Mouse (Mus musculus): ENCODE data around the gene Rdh1. TPM values are rescaled to one million over a fixed set of nuclear protein-coding genes. Genes with fewer than 3 reads are reported as not detected.

Gene Rdh1
- polyA plus RNA-seq, 1 experiment from 2014 or later, result 0.64 TPM

DNA sequence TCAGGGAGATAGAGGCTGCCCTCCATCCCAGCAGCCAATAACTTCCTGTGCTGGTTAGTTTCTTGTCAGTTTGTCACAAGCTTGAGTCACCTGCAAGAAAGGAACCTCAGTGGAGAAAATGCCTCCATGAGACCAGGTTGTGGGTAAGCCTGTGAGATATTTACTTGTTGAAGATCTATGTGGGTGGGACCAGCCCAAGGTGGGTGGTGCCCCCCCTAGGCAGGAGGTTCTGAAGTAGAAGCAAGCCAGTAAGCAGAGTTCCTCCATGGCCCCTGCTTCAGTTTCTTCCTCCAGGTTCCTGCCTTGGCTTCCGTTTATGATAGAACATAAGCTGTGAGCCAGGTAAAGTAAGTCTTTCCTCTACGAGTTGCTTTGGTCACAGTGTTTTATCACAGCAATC lies 23.3 kb upstream of the Rdh1 start:
- H3K27ac ChIP-seq, result no peak overlapping the region

DNA sequence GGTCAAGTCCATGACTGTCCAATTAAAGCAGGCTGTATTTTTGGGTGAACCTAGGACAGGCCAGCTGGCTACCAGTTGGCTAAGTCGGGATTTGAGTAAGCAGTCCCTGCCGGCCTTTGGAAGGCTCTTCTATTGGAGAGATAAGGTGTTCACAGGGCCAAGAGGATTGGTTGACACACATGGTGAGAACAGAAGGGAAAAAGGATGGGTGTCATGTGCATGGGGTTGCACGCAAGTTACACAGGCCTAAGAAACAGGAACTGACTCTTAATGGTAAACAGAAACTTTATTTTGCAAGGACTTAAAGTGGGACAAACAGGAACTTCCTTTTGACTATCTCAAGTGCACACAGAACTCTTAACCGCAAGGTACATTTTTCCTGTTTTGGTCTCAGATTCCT lies 22.6 kb upstream of the Rdh1 start:
- Histone ChIP-seq H3K27me3 (no peaks in the 10 kb centered on the region), H3K9me3 (no peaks in the 10 kb centered on the region), H3K4me1 (peaks cover 22% of the 10 kb centered on the region), H3K4me2 (no peak overlapping the region), H3K27ac (no peak overlapping the region), H3K4me3 (no peak overlapping the region), H3K36me3 (peaks cover 8% of the 10 kb centered on the region), H3K9ac (no peak overlapping the region)
- ATAC-seq (ENCODE audit: insufficient number of reproducible peaks, low FRiP score, low TSS enrichment, low read depth), result no peak
- 66% methylated on average over 4 of the region's 4 CpGs for WGBS

More for the DNA sequence above, 23.3 kb upstream of the Rdh1 start:
- peaks cover 1% of the 10 kb centered on the region; the same call in 1 of the 2 replicates for H3K36me3 ChIP-seq
- WGBS, result 68% methylated on average over 2 of the region's 2 CpGs
- H3K4me1 ChIP-seq, result peaks cover 22% of the 10 kb centered on the region
- H3K9ac ChIP-seq, result no peak overlapping the region
- no peaks in the 10 kb centered on the region for H3K27me3 ChIP-seq
- H3K4me3 ChIP-seq, result no peak overlapping the region
- ATAC-seq (ENCODE audit: insufficient number of reproducible peaks, low FRiP score, low TSS enrichment, low read depth), result no peak
- no peaks in the 10 kb centered on the region for H3K9me3 ChIP-seq
- H3K4me2 ChIP-seq, result no peak overlapping the region

- Histone ChIP-seq H3K27ac (no peak overlapping the region), H3K4me2 (no peak overlapping the region), H3K9me3 (no peaks in the 10 kb centered on the region), H3K4me3 (no peak overlapping the region), H3K27me3 (no peaks in the 10 kb centered on the region), H3K4me1 (peaks cover 22% of the 10 kb centered on the region), H3K9ac (no peak overlapping the region), H3K36me3 (peaks cover 14% of the 10 kb centered on the region)
- 22% methylated on average over 2 of the region's 2 CpGs for WGBS
- ATAC-seq (ENCODE audit: insufficient number of reproducible peaks, low FRiP score, low TSS enrichment, low read depth), result no peak
These were observed 22.0 kb upstream of the Rdh1 start for GRCm38 (mm10) chr10:127737552-127737951.

DNA sequence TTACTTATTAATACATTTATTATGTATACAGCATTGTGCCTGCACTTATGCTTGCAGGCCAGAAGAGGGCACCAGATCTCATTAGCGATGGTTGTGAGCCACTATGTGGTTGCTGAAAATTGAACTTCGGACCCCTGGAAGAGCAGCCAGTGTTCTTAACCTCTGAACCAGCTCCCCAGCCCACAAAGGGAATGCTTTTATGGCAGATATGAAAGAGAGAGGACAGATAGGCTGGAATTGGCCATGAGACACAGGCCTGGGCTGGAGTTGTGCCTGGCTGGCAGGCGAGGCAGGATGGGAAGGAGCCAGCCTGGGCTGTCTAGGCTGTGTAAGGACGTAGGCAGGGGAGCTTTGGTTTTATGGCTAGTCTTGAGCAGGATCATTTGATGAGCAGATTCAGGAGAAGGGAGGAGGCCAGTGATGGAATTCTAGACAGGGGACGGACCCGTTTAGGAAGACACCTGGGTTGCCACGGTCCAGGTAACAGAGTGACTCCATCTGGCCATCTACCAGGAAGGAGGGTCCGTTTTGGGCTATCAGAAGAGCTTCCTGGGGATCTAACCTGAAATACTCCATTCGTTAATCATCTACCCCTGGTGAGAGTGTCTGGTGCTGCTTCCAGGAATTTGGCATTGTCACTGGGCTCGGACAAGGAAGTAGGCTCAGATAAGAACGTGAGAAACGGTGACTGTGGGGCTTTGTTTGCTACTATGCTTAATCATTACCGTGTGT lies 21.2 kb upstream of the Rdh1 start:
- ATAC-seq (ENCODE audit: insufficient number of reproducible peaks, low FRiP score, low TSS enrichment, low read depth), result no peak
- 41% methylated on average over 13 of the region's 13 CpGs for WGBS
- H3K4me1 ChIP-seq, result peaks cover 22% of the 10 kb centered on the region
- H3K9me3 ChIP-seq, result no peaks in the 10 kb centered on the region
- no peaks in the 10 kb centered on the region for H3K27me3 ChIP-seq
- H3K36me3 ChIP-seq, result peaks cover 22% of the 10 kb centered on the region
- H3K9ac ChIP-seq, result no peak overlapping the region
- peak overlapping the region; percentile 98; the same call in 1 of the 2 replicates for H3K4me3 ChIP-seq
- no peak overlapping the region for H3K27ac ChIP-seq
- no peak overlapping the region; the same call in 1 of the 2 replicates for H3K4me2 ChIP-seq

GRCm38 (mm10) chr10:127739083-127739660 lies 20.3 kb upstream of the Rdh1 start, which contains the start of gene Zbtb39:
Gene Zbtb39, plus strand, starts transcription at chr10:127739538.
- H3K27me3 ChIP-seq, result no peaks in the 10 kb centered on the region
- peaks cover 22% of the 10 kb centered on the region for H3K4me1 ChIP-seq
- peak within 1 kb of the TSS; percentile 92 for H3K9ac ChIP-seq
- under 1% methylated on average over 47 of the region's 61 CpGs for WGBS
- ATAC-seq (ENCODE audit: insufficient number of reproducible peaks, low FRiP score, low TSS enrichment, low read depth), result peak; percentile 74
- H3K27ac ChIP-seq, result peak within 1 kb of the TSS; percentile 85
- peaks cover 30% of the 10 kb centered on the region for H3K36me3 ChIP-seq
- H3K4me2 ChIP-seq, result peak within 1 kb of the TSS; percentile 68
- H3K4me3 ChIP-seq, result peak within 1 kb of the TSS; percentile 98
- H3K9me3 ChIP-seq, result no peaks in the 10 kb centered on the region

GRCm38 (mm10) chr10:127739661-127740161 lies 19.8 kb upstream of the Rdh1 start:
- H3K9me3 ChIP-seq, result no peaks in the 10 kb centered on the region
- no peak for ATAC-seq (ENCODE audit: insufficient number of reproducible peaks, low FRiP score, low TSS enrichment, low read depth)
- H3K27ac ChIP-seq, result peak overlapping the region; percentile 85
- H3K9ac ChIP-seq, result peak overlapping the region; percentile 92
- peaks cover 36% of the 10 kb centered on the region for H3K36me3 ChIP-seq
- H3K4me2 ChIP-seq, result peak overlapping the region; percentile 68
- H3K27me3 ChIP-seq, result no peaks in the 10 kb centered on the region
- peaks cover 22% of the 10 kb centered on the region for H3K4me1 ChIP-seq
- under 1% methylated on average over 55 of the region's 55 CpGs for WGBS
- peak overlapping the region; percentile 98 for H3K4me3 ChIP-seq

- H3K9ac ChIP-seq, result no peak overlapping the region
- H3K36me3 ChIP-seq, result peaks cover 66% of the 10 kb centered on the region
- no peaks in the 10 kb centered on the region for H3K9me3 ChIP-seq
- ATAC-seq (ENCODE audit: insufficient number of reproducible peaks, low FRiP score, low TSS enrichment, low read depth), result no peak
- H3K4me2 ChIP-seq, result no peak overlapping the region
- H3K27ac ChIP-seq, result no peak overlapping the region
- WGBS, result 60% methylated on average over 5 of the region's 5 CpGs
- peaks cover 19% of the 10 kb centered on the region for H3K4me1 ChIP-seq
- no peak overlapping the region for H3K4me3 ChIP-seq
- no peaks in the 10 kb centered on the region for H3K27me3 ChIP-seq
These were observed 14.9 kb upstream of the Rdh1 start for GRCm38 (mm10) chr10:127744661-127745060.

DNA sequence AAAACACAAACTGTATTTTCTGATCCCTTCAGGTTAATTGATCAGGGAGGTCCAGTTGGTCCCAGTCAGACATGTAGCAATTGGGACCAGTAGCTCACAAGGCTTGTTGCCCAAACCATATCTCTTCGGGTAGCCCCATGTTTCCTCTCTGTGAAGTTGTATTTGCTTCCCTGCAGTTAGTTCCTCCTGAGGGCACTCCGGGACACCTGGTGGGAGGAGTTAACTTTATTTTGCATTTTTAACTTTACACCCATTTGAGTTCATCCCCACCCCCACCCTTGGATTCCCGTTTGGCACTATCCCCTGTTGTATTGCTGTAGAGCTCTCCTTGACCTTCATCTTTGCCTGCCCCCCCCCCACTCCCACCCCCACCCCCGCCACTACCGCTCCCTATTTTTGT lies 13.6 kb upstream of the Rdh1 start:
- H3K36me3 ChIP-seq, result peaks cover 66% of the 10 kb centered on the region
- H3K9ac ChIP-seq, result no peak overlapping the region
- no peak overlapping the region for H3K4me2 ChIP-seq
- ATAC-seq (ENCODE audit: insufficient number of reproducible peaks, low FRiP score, low TSS enrichment, low read depth), result no peak
- no peaks in the 10 kb centered on the region for H3K27me3 ChIP-seq
- 70% methylated on average over 5 of the region's 5 CpGs for WGBS
- no peaks in the 10 kb centered on the region for H3K9me3 ChIP-seq
- H3K4me1 ChIP-seq, result peaks cover 9% of the 10 kb centered on the region
- no peak overlapping the region for H3K27ac ChIP-seq
- H3K4me3 ChIP-seq, result no peak overlapping the region

- Histone ChIP-seq H3K9ac (no peak overlapping the region), H3K4me2 (no peak overlapping the region), H3K4me1 (peaks cover 7% of the 10 kb centered on the region; the same call in 1 of the 2 replicates), H3K4me3 (no peak overlapping the region), H3K36me3 (peaks cover 55% of the 10 kb centered on the region), H3K9me3 (no peaks in the 10 kb centered on the region), H3K27me3 (no peaks in the 10 kb centered on the region), H3K27ac (no peak overlapping the region)
- WGBS, result 82% methylated on average over 8 of the region's 8 CpGs
- ATAC-seq (ENCODE audit: insufficient number of reproducible peaks, low FRiP score, low TSS enrichment, low read depth), result no peak
These were observed 12.3 kb upstream of the Rdh1 start for GRCm38 (mm10) chr10:127747254-127747653.

GRCm38 (mm10) chr10:127748847-127749612 lies 10.5 kb upstream of the Rdh1 start:
- H3K9ac ChIP-seq, result no peak overlapping the region
- peaks cover 7% of the 10 kb centered on the region; the same call in 1 of the 2 replicates for H3K4me1 ChIP-seq
- ATAC-seq (ENCODE audit: insufficient number of reproducible peaks, low FRiP score, low TSS enrichment, low read depth), result no peak
- H3K36me3 ChIP-seq, result peaks cover 37% of the 10 kb centered on the region
- no peak overlapping the region for H3K4me2 ChIP-seq
- H3K27me3 ChIP-seq, result no peaks in the 10 kb centered on the region
- H3K27ac ChIP-seq, result no peak overlapping the region
- 10% methylated on average over 7 of the region's 8 CpGs for WGBS
- H3K9me3 ChIP-seq, result no peaks in the 10 kb centered on the region
- no peak overlapping the region for H3K4me3 ChIP-seq

DNA sequence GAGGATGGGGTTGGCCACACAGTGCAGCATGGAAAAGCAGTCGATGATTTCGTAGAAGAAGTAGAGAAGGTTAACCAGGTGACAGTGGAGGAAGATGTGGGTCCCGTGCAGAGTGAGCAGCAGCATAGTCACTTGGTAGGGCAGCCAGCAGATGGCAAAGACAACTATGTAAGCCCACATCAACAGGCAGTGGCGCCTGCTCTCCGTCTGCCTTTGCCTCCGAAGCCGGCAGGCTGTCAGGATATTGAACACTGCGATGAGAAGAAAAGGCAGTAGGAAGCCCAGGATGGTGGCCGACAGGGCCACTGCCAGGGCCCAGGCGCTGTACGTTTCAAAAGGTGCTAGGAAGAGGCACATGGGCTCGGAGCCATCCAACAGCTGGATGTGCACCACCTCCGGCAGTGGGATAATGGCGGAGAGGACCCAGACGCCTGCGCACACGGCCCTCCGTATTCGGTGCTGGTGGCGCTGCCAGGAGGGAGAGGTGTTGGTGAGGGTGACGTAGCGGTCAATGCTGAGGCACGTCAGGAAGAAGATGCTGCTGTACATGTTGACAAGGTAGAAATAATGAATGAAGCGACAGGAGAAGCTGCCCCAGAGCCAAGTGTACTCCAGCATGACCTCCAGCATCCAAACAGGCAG lies 9.3 kb upstream of the Rdh1 start:
- no peak for ATAC-seq (ENCODE audit: insufficient number of reproducible peaks, low FRiP score, low TSS enrichment, low read depth)
- Histone ChIP-seq H3K4me2 (peak overlapping the region; percentile 25; the same call in 1 of the 2 replicates), H3K27me3 (no peaks in the 10 kb centered on the region), H3K4me1 (peaks cover 7% of the 10 kb centered on the region; the same call in 1 of the 2 replicates), H3K9ac (no peak overlapping the region), H3K4me3 (no peak overlapping the region), H3K36me3 (peaks cover 25% of the 10 kb centered on the region), H3K9me3 (no peaks in the 10 kb centered on the region), H3K27ac (no peak overlapping the region)
- WGBS, result 55% methylated on average over 24 of the region's 24 CpGs
